Mouse (Mus musculus): Measurements from ENCODE around the gene H2afj. TPM values are rescaled to one million over a fixed set of nuclear protein-coding genes. Genes with fewer than 3 reads are reported as not detected.

H2afj gene
- polyA plus RNA-seq, 1 experiment: 209 TPM

- TF ChIP-seq GATA1 (IDR thresholded peaks at IDR 0.05; ENCODE audit: low read length) (no peak), TAL1 (IDR thresholded peaks at IDR 0.05; ENCODE audit: low read length) (no peak)
Measured at GRCm38 (mm10) chr6:136803739-136804633, 4.1 kb upstream of the H2afj start, which contains the start of gene Hist4h4. Hist4h4 (minus strand) TSS chr6:136804415.

GRCm38 (mm10) chr6:136804705-136805408 lies 3.2 kb upstream of the H2afj start:
- Histone ChIP-seq H3K36me3 (ENCODE audit: control insufficient read depth) (peaks cover 8% of the 10 kb centered on the region), H3K4me3 (replicated peaks) (peak overlapping the region; percentile 64), H3K27me3 (ENCODE audit: control insufficient read depth) (no peaks in the 10 kb centered on the region), H3K4me1 (ENCODE audit: control insufficient read depth) (peaks cover 62% of the 10 kb centered on the region), H3K9me3 (ENCODE audit: control insufficient read depth, low read length) (no peaks in the 10 kb centered on the region)
- TF ChIP-seq GATA1 (IDR thresholded peaks at IDR 0.05; ENCODE audit: low read length): peak; percentile 42; the same call in 1 of the 2 replicates
- TF ChIP-seq TAL1 (IDR thresholded peaks at IDR 0.05; ENCODE audit: low read length): no peak

More at GRCm38 (mm10) chr6:136803739-136804633, 4.1 kb upstream of the H2afj start, which contains the start of gene Hist4h4:
- peaks cover 3% of the 10 kb centered on the region for H3K36me3 ChIP-seq (ENCODE audit: control insufficient read depth)
- no peaks in the 10 kb centered on the region for H3K27me3 ChIP-seq (ENCODE audit: control insufficient read depth)
- H3K4me3 ChIP-seq (replicated peaks): peak within 1 kb of the TSS; percentile 64
- no peaks in the 10 kb centered on the region for H3K9me3 ChIP-seq (ENCODE audit: control insufficient read depth, low read length)
- peaks cover 54% of the 10 kb centered on the region for H3K4me1 ChIP-seq (ENCODE audit: control insufficient read depth)

GRCm38 (mm10) chr6:136805409-136805775 lies 2.7 kb upstream of the H2afj start:
- no peaks in the 10 kb centered on the region for H3K9me3 ChIP-seq (ENCODE audit: control insufficient read depth, low read length)
- no peak overlapping the region for H3K4me3 ChIP-seq (replicated peaks)
- peaks cover 67% of the 10 kb centered on the region for H3K4me1 ChIP-seq (ENCODE audit: control insufficient read depth)
- no peak for TF ChIP-seq TAL1 (IDR thresholded peaks at IDR 0.05; ENCODE audit: low read length)
- no peak for TF ChIP-seq GATA1 (IDR thresholded peaks at IDR 0.05; ENCODE audit: low read length)
- H3K36me3 ChIP-seq (ENCODE audit: control insufficient read depth): peaks cover 13% of the 10 kb centered on the region
- H3K27me3 ChIP-seq (ENCODE audit: control insufficient read depth): no peaks in the 10 kb centered on the region

DNA sequence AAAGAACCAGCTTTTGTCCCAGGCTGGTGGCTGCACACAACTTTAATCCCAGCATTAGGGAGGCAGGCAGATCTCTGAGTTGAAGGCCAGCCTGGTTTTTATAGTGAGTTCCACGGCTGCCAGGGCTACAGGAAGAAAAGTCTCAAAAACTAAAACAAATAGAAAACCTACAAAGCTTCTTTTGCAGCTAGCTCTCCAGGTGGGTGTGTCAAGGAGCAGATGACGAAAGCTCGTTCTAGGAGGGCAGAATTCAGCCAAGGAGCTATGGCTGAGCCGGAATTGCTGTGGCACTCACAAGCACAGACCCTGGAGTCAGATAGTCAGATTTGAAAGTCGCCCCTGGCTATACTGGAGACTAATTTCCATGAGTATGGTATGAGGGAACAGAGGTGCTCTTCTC lies 1.2 kb upstream of the H2afj start:
- Histone ChIP-seq H3K9me3 (ENCODE audit: control insufficient read depth, low read length) (no peaks in the 10 kb centered on the region), H3K4me3 (replicated peaks) (peak overlapping the region; percentile 21), H3K4me1 (ENCODE audit: control insufficient read depth) (peaks cover 72% of the 10 kb centered on the region), H3K36me3 (ENCODE audit: control insufficient read depth) (peaks cover 27% of the 10 kb centered on the region), H3K27me3 (ENCODE audit: control insufficient read depth) (no peaks in the 10 kb centered on the region)
- TF ChIP-seq GATA1 (IDR thresholded peaks at IDR 0.05; ENCODE audit: low read length) (no peak), TAL1 (IDR thresholded peaks at IDR 0.05; ENCODE audit: low read length) (no peak)

DNA sequence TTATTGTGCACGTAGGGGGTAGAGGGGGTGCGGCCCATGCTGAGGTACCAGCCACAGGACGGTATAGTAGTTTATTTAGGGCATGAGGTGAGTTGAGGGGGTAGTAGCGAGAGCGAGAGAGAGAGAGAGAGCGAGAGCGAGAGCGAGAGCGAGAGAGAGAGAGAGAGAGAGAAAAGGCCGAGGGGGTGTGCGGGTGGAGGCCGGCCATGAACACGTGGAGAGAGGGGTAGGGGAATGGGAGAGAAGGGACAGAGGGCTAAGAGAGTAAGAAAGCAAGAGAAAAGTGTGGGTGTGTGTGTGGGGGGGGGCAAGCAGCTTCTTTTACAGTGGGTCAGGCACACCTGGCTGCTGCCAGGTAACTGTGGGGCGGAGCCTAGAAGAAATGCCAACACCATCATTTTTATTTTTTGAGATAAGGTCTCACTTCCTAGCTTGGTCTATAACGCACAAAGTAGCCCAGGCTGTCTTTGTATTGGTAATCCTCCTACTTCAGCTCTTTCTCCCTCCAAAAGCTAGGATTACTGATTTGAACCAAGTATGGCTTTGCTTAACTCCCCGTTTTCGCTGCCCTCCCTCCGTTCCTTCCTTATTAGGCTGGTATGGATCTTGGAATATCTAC lies 540 bp upstream of the H2afj start:
- Histone ChIP-seq H3K36me3 (ENCODE audit: control insufficient read depth) (peaks cover 34% of the 10 kb centered on the region), H3K27me3 (ENCODE audit: control insufficient read depth) (no peaks in the 10 kb centered on the region), H3K9me3 (ENCODE audit: control insufficient read depth, low read length) (no peaks in the 10 kb centered on the region), H3K4me1 (ENCODE audit: control insufficient read depth) (peaks cover 74% of the 10 kb centered on the region), H3K4me3 (replicated peaks) (peak overlapping the region; percentile 71)
- TF ChIP-seq TAL1 (IDR thresholded peaks at IDR 0.05; ENCODE audit: low read length) (no peak), GATA1 (IDR thresholded peaks at IDR 0.05; ENCODE audit: low read length) (no peak)

GRCm38 (mm10) chr6:136808631-136809046 lies 595 bp downstream of the H2afj start:
- Histone ChIP-seq H3K4me1 (ENCODE audit: control insufficient read depth) (peaks cover 64% of the 10 kb centered on the region), H3K27me3 (ENCODE audit: control insufficient read depth) (no peaks in the 10 kb centered on the region), H3K36me3 (ENCODE audit: control insufficient read depth) (peaks cover 45% of the 10 kb centered on the region), H3K9me3 (ENCODE audit: control insufficient read depth, low read length) (no peaks in the 10 kb centered on the region), H3K4me3 (replicated peaks) (peak overlapping the region; percentile 71)
- TF ChIP-seq TAL1 (IDR thresholded peaks at IDR 0.05; ENCODE audit: low read length): no peak
- no peak for TF ChIP-seq GATA1 (IDR thresholded peaks at IDR 0.05; ENCODE audit: low read length)

- peaks cover 61% of the 10 kb centered on the region for H3K4me1 ChIP-seq (ENCODE audit: control insufficient read depth)
- H3K36me3 ChIP-seq (ENCODE audit: control insufficient read depth): peaks cover 50% of the 10 kb centered on the region
- TF ChIP-seq GATA1 (IDR thresholded peaks at IDR 0.05; ENCODE audit: low read length): no peak
- TF ChIP-seq TAL1 (IDR thresholded peaks at IDR 0.05; ENCODE audit: low read length): no peak
- H3K9me3 ChIP-seq (ENCODE audit: control insufficient read depth, low read length): no peaks in the 10 kb centered on the region
- H3K4me3 ChIP-seq (replicated peaks): peak overlapping the region; percentile 71
- no peaks in the 10 kb centered on the region for H3K27me3 ChIP-seq (ENCODE audit: control insufficient read depth)
Measured at GRCm38 (mm10) chr6:136809077-136809476, 1.0 kb downstream of the H2afj start.

DNA sequence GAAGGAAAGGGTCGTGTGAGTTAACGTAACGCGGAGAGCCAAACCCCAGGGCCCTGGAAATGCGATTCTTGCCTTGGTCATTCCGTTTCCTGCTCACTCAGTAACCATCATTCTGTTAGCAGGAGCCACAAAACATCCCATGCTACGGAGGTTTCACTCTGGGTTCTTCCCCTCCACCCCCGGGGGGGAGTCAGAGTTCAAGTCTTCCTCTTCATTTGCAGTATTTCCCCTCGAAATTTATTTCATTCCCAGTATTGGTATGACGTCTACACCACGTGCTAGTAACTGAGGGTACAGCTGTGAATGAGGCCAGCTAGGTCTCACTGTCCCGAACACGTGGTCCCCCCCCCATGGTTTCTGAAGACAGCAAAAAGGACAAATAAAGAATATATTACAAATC lies 1.6 kb downstream of the H2afj start:
- H3K36me3 ChIP-seq (ENCODE audit: control insufficient read depth): peaks cover 56% of the 10 kb centered on the region
- no peak for TF ChIP-seq TAL1 (IDR thresholded peaks at IDR 0.05; ENCODE audit: low read length)
- TF ChIP-seq GATA1 (IDR thresholded peaks at IDR 0.05; ENCODE audit: low read length): no peak
- H3K27me3 ChIP-seq (ENCODE audit: control insufficient read depth): no peaks in the 10 kb centered on the region
- H3K4me1 ChIP-seq (ENCODE audit: control insufficient read depth): peaks cover 56% of the 10 kb centered on the region
- H3K4me3 ChIP-seq (replicated peaks): peak overlapping the region; percentile 71
- no peaks in the 10 kb centered on the region for H3K9me3 ChIP-seq (ENCODE audit: control insufficient read depth, low read length)

Data from erythroblast, embryonic 14.5 days (primary cell).